Mouse (Mus musculus): Measurements from ENCODE around the gene Ptprm. TPM values are rescaled to one million over a fixed set of nuclear protein-coding genes. Genes with fewer than 3 reads are reported as not detected.

Ptprm gene
- polyA plus RNA-seq, 1 experiment from 2014 or later = 1.0 TPM

GRCm38 (mm10) chr17:67090997-67091396 is 263.3 kb downstream of the Ptprm start:
- 64% methylated on average over 5 of the region's 5 CpGs for WGBS (ENCODE audit: insufficient replicate concordance)
- ATAC-seq (ENCODE audit: low read depth) (no peak), DNase-seq (no peak)
- H3K4me2 ChIP-seq = no peak overlapping the region
- no peaks in the 10 kb centered on the region for H3K36me3 ChIP-seq
- H3K9ac ChIP-seq = no peak overlapping the region
- H3K4me3 ChIP-seq (replicated peaks) = no peak overlapping the region
- H3K27ac ChIP-seq = no peak overlapping the region
- H3K27me3 ChIP-seq = no peaks in the 10 kb centered on the region
- H3K4me1 ChIP-seq (replicated peaks) = no peaks in the 10 kb centered on the region
- H3K9me3 ChIP-seq (replicated peaks) = no peaks in the 10 kb centered on the region

GRCm38 (mm10) chr17:67090153-67090552 is 264.1 kb downstream of the Ptprm start:
- Histone ChIP-seq H3K36me3 (no peaks in the 10 kb centered on the region), H3K9me3 (replicated peaks) (no peaks in the 10 kb centered on the region), H3K27ac (no peak overlapping the region), H3K4me2 (no peak overlapping the region), H3K9ac (no peak overlapping the region), H3K4me1 (replicated peaks) (no peaks in the 10 kb centered on the region), H3K4me3 (replicated peaks) (no peak overlapping the region), H3K27me3 (no peaks in the 10 kb centered on the region)
- no peak for ATAC-seq (ENCODE audit: low read depth)
- no peak for DNase-seq
- WGBS (ENCODE audit: insufficient replicate concordance) = 72% methylated on average over 7 of the region's 7 CpGs

- no peaks in the 10 kb centered on the region for H3K36me3 ChIP-seq
- H3K4me2 ChIP-seq = no peak overlapping the region
- ATAC-seq (ENCODE audit: low read depth) (no peak), DNase-seq (no peak)
- no peaks in the 10 kb centered on the region for H3K27me3 ChIP-seq
- 50% methylated on average over 3 of the region's 3 CpGs for WGBS (ENCODE audit: insufficient replicate concordance)
- H3K9ac ChIP-seq = no peak overlapping the region
- H3K27ac ChIP-seq = no peak overlapping the region
- no peak overlapping the region for H3K4me3 ChIP-seq (replicated peaks)
- no peaks in the 10 kb centered on the region for H3K9me3 ChIP-seq (replicated peaks)
- no peaks in the 10 kb centered on the region for H3K4me1 ChIP-seq (replicated peaks)
These were observed 264.6 kb downstream of the Ptprm start for GRCm38 (mm10) chr17:67089611-67090010.

GRCm38 (mm10) chr17:67087585-67087984 is 266.7 kb downstream of the Ptprm start:
- WGBS (ENCODE audit: insufficient replicate concordance) = 42% methylated on average over 5 of the region's 5 CpGs
- no peak for DNase-seq
- Histone ChIP-seq H3K4me3 (replicated peaks) (no peak overlapping the region), H3K4me2 (no peak overlapping the region), H3K27me3 (no peaks in the 10 kb centered on the region), H3K4me1 (replicated peaks) (no peaks in the 10 kb centered on the region), H3K27ac (no peak overlapping the region), H3K36me3 (no peaks in the 10 kb centered on the region), H3K9ac (no peak overlapping the region), H3K9me3 (replicated peaks) (no peaks in the 10 kb centered on the region)
- ATAC-seq (ENCODE audit: low read depth) = no peak

- 40% methylated on average over 2 of the region's 2 CpGs for WGBS (ENCODE audit: insufficient replicate concordance)
- no peak for ATAC-seq (ENCODE audit: low read depth)
- H3K9ac ChIP-seq = no peak overlapping the region
- H3K27ac ChIP-seq = no peak overlapping the region
- no peak for DNase-seq
- no peaks in the 10 kb centered on the region for H3K27me3 ChIP-seq
- H3K4me2 ChIP-seq = no peak overlapping the region
- H3K4me1 ChIP-seq (replicated peaks) = no peaks in the 10 kb centered on the region
- H3K4me3 ChIP-seq (replicated peaks) = no peak overlapping the region
- no peaks in the 10 kb centered on the region for H3K9me3 ChIP-seq (replicated peaks)
- no peaks in the 10 kb centered on the region for H3K36me3 ChIP-seq
These were observed 267.4 kb downstream of the Ptprm start for GRCm38 (mm10) chr17:67086811-67087210.

GRCm38 (mm10) chr17:67084501-67084900 is 269.8 kb downstream of the Ptprm start:
- no peak for DNase-seq
- 72% methylated on average over 4 of the region's 4 CpGs for WGBS (ENCODE audit: insufficient replicate concordance)
- H3K4me2 ChIP-seq = no peak overlapping the region

GRCm38 (mm10) chr17:67084093-67084492 is 270.2 kb downstream of the Ptprm start:
- H3K9me3 ChIP-seq (replicated peaks) = no peaks in the 10 kb centered on the region
- no peak overlapping the region for H3K4me3 ChIP-seq (replicated peaks)
- no peaks in the 10 kb centered on the region for H3K36me3 ChIP-seq
- DNase-seq (no peak), ATAC-seq (ENCODE audit: low read depth) (no peak)
- H3K4me2 ChIP-seq = no peak overlapping the region
- no peak overlapping the region for H3K9ac ChIP-seq
- WGBS (ENCODE audit: insufficient replicate concordance) = 28% methylated on average over 5 of the region's 5 CpGs
- H3K27me3 ChIP-seq = no peaks in the 10 kb centered on the region
- no peak overlapping the region for H3K27ac ChIP-seq
- no peaks in the 10 kb centered on the region for H3K4me1 ChIP-seq (replicated peaks)

More at GRCm38 (mm10) chr17:67084501-67084900, 269.8 kb downstream of the Ptprm start:
- H3K9ac ChIP-seq = no peak overlapping the region
- no peaks in the 10 kb centered on the region for H3K4me1 ChIP-seq (replicated peaks)
- no peaks in the 10 kb centered on the region for H3K27me3 ChIP-seq
- no peaks in the 10 kb centered on the region for H3K9me3 ChIP-seq (replicated peaks)
- no peak for ATAC-seq (ENCODE audit: low read depth)
- H3K36me3 ChIP-seq = no peaks in the 10 kb centered on the region
- no peak overlapping the region for H3K4me3 ChIP-seq (replicated peaks)
- H3K27ac ChIP-seq = no peak overlapping the region

- DNase-seq = no peak
- no peak for ATAC-seq (ENCODE audit: low read depth)
- no peak overlapping the region for H3K9ac ChIP-seq
- no peaks in the 10 kb centered on the region for H3K36me3 ChIP-seq
- H3K27me3 ChIP-seq = no peaks in the 10 kb centered on the region
- H3K9me3 ChIP-seq (replicated peaks) = no peaks in the 10 kb centered on the region
- WGBS (ENCODE audit: insufficient replicate concordance) = 31% methylated on average over 1 of the region's 1 CpGs
- no peak overlapping the region for H3K4me3 ChIP-seq (replicated peaks)
- no peak overlapping the region for H3K27ac ChIP-seq
- H3K4me1 ChIP-seq (replicated peaks) = no peaks in the 10 kb centered on the region
- no peak overlapping the region for H3K4me2 ChIP-seq
These were observed 274.7 kb downstream of the Ptprm start for GRCm38 (mm10) chr17:67079570-67079969.

GRCm38 (mm10) chr17:67073580-67073979 is 280.7 kb downstream of the Ptprm start:
- Histone ChIP-seq H3K27ac (no peak overlapping the region), H3K36me3 (no peaks in the 10 kb centered on the region), H3K9me3 (replicated peaks) (no peaks in the 10 kb centered on the region), H3K4me2 (no peak overlapping the region), H3K9ac (no peak overlapping the region), H3K4me3 (replicated peaks) (no peak overlapping the region), H3K4me1 (replicated peaks) (no peaks in the 10 kb centered on the region), H3K27me3 (no peaks in the 10 kb centered on the region)
- DNase-seq (no peak), ATAC-seq (ENCODE audit: low read depth) (no peak)
- 66% methylated on average over 4 of the region's 4 CpGs for WGBS (ENCODE audit: insufficient replicate concordance)

GRCm38 (mm10) chr17:67073139-67073538 is 281.1 kb downstream of the Ptprm start:
- ATAC-seq (ENCODE audit: low read depth) (no peak), DNase-seq (no peak)
- H3K9me3 ChIP-seq (replicated peaks) = no peaks in the 10 kb centered on the region
- no peak overlapping the region for H3K9ac ChIP-seq
- H3K27me3 ChIP-seq = no peaks in the 10 kb centered on the region
- H3K27ac ChIP-seq = no peak overlapping the region
- H3K4me2 ChIP-seq = no peak overlapping the region
- no peak overlapping the region for H3K4me3 ChIP-seq (replicated peaks)
- H3K4me1 ChIP-seq (replicated peaks) = no peaks in the 10 kb centered on the region
- whole genome bisulfite sequencing (ENCODE audit: insufficient replicate concordance) = 65% methylated on average over 6 of the region's 6 CpGs
- H3K36me3 ChIP-seq = no peaks in the 10 kb centered on the region

- Histone ChIP-seq H3K9me3 (replicated peaks) (no peaks in the 10 kb centered on the region), H3K27me3 (no peaks in the 10 kb centered on the region), H3K36me3 (no peaks in the 10 kb centered on the region), H3K4me1 (replicated peaks) (no peaks in the 10 kb centered on the region), H3K27ac (no peak overlapping the region), H3K9ac (no peak overlapping the region), H3K4me2 (no peak overlapping the region), H3K4me3 (replicated peaks) (no peak overlapping the region)
- no peak for ATAC-seq (ENCODE audit: low read depth)
- 70% methylated on average over 7 of the region's 7 CpGs for WGBS (ENCODE audit: insufficient replicate concordance)
- no peak for DNase-seq
These were observed 282.8 kb downstream of the Ptprm start for GRCm38 (mm10) chr17:67071231-67072009.

GRCm38 (mm10) chr17:67063611-67064010 is 290.6 kb downstream of the Ptprm start:
- ATAC-seq (ENCODE audit: low read depth) (no peak), DNase-seq (no peak)
- Histone ChIP-seq H3K27me3 (no peaks in the 10 kb centered on the region), H3K4me3 (replicated peaks) (no peak overlapping the region), H3K9ac (no peak overlapping the region), H3K27ac (no peak overlapping the region), H3K4me1 (replicated peaks) (no peaks in the 10 kb centered on the region), H3K9me3 (replicated peaks) (no peaks in the 10 kb centered on the region), H3K4me2 (no peak overlapping the region), H3K36me3 (no peaks in the 10 kb centered on the region)
- WGBS (ENCODE audit: insufficient replicate concordance) = 65% methylated on average over 5 of the region's 5 CpGs
